Mouse (Mus musculus) kidney, postnatal 10 days (tissue): Measurements from ENCODE around the gene Tsga10.
"Not testable (repeated sequence)": the region's sequence is repeated elsewhere in the genome, so short reads cannot be mapped to it uniquely, and the experiment has no call there.

ENCODE experiments used
- DNase-seq: peaks from one replicate; pipeline ENCODE4 v3.0.0; 2021; ENCODE audit warnings: mixed read lengths

Gene Tsga10

DNA sequence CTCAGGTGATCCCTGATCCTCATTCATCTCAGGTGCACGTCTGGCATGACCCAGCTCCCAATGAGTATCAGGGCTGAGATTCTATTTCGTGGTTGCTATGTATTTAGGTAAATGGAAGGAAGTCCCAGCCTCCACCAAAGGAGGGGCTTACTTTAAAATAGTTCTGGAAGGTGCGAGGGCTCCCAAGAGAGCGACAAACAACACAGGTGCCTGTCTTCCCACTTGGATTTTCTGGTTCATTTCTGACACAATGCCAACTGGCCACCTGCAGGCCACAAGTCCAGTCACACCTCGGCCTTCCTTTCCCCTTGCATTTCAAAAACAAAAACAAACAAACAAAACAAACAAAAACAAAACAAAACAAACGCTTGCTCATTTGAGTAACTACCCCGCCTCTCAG lies 147.7 kb downstream of the Tsga10 start:
- DNase-seq, result no peak

DNA sequence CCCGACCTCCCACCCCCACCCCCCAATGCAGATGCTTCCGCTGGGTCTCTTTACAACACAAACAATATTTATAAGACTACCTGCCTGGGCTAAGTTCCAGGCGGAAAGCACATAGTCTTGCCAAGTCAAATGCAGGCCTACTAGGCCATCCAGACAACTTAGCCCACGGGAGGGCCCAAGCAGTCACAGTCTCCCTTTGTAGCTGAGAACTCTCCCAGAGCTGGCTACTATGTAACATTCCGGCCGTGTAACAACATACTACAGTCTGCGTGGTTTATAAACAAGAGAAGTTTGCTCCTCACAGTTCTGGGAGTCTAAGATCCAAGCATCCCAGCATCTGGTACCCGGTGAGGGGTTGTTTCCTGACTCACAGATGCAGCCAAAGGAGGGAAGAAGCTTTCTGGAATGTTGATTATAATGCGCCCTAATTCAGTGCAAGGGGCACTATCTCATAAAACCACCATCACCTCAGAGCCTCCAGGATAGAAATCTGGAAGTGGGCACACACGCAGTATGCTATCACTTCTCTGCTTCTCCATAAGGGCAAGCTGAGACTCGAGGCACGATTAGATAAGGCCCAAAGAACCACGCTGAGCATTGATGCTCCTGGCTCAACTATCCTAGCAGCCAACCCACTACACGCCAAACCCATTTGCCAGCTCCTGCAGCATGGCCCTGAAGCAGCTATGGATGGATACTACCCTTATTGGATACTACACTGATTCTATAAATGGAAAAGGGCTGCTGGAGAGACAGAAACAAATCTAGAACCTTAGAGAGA lies 148.6 kb downstream of the Tsga10 start:
- DNase-seq, result no peak

DNA sequence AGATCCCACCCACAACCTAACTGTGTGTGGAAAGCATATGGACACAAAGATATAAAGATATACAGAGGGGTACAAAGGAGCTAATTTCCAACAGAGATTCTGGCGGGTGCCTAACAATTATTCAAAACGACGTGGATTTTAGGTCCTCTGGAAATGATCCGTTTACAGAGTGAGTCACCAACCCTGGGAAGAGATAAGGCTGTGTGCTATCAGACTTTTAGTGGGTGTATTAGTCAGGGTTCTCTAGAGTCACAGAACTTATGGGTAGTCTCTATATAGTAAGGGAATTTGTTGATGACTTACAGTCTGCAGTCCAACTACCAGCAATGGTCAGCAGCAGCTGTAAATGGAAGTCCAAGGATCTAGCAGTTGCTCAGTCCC lies 153.9 kb downstream of the Tsga10 start:
- not testable (repeated sequence) for DNase-seq

DNA sequence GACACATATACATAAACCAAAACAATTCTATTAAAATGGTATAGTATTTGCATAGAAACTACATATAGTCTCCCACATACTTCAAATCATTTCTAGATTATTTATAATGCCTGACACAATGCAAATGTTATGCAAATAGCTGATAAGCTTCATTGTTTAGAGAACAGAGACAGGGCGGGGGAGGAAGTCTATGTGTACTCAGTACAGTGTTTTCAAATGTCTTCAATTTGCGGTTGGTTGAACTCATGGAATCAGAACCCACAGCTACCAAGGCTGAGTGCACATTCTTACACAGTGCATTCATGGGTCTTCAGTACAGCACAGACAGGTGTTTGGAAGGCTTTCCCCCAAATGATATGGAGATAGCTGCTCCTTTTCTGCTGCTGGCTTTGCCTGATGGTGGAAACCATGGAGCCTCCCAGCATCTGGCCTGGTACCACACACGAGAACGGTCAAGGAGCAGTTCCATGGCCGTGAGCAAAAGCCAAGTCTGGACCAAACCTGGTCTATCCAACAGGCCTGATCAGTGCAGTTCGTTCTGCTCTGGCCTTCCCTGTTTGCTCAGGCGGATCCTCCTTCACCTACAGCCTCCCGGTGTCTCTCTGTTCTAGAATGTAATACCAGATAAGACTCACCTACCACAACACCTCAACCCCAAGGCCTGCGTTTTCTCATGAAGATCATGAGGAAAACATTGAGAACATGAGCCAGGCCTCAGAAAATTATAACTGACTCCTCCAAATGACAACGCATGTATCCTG lies 154.5 kb downstream of the Tsga10 start:
- no peak for DNase-seq

DNA sequence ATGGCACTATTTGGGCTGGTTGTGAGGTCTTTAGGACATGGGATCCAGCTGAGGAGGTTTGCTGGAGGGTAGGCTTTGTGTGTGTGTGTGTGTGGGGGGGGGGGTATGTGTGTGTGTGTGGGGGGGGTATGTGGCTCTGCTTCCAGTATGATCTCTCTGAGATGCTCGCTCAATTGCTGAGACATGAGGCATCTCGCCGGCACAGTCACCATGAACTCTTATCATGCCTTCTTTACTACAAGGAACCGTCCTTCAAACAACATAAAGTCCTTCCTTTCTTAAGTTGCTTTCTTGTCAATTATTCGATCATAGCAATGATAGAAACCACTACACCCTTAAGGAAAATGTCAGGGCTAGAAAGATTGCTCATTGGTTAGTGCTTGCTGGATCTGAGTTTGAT lies 155.1 kb downstream of the Tsga10 start:
- DNase-seq, result no peak

DNA sequence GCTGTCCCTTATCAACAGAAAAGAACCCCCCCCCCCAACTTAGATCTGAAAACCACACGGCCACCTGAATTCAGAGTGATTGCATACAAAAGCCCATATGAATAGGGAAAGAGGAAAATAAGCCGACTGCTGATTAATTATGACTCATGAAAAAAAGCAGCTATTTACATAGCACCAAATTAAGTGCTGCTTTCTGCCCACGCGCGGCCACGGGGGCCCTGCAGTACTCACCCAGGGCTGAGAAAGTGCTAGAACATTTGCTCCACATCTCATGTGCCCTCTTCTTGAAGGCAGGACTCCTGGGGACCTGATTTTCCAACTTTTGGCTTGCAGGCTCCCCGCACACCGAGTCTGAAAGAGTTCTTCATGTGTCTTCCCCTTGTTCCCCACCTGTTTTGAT lies 156.5 kb downstream of the Tsga10 start:
- DNase-seq, result no peak

DNA sequence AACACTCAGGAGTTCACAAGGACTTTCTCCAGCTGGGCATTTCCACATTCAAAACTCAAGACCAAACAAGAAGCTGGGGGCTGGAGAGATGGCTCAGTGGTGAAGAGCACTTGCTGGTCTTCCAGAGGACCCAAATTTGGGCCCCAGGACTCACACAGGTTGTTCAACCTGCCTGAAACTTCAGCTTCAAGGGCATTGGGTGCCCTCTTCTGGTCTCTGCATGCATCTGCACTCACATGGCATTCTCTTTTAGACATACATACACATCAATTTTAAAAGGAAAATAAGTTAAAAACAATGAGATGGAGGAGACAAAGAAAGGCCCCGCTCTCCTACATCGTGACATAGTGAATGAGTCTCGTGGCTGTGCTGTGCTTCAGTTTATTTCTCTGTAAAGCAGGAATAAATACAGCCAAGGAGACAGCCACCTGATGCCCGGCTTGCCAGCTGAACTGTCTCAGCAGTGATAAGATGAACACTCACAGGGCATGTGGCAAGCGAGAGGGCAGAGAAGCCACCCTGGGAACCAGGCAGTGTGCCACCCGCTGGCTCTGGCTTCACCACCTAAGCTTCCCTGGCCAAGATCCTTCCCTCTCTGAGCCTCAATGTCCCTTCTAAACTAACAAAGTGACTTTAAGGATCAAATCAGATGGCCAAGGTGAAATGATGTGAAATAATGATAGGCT lies 157.8 kb downstream of the Tsga10 start:
- DNase-seq, result no peak
